Mouse (Mus musculus) CD4-positive naive resting alpha-beta T cell, adult 57 days (primary cell): Measurements from ENCODE around the gene Taar1. TPM values are rescaled to one million over a fixed set of nuclear protein-coding genes. Genes with fewer than 3 reads are reported as not detected.

Experiments
- total RNA-seq: library from RNA; stranded (reverse); gene quantifications from one replicate; pipeline ENCODE4 v1.2.4, GENCODE M21; 2023

Gene Taar1
- not detected for total RNA-seq

GRCm38 (mm10) chr10:23920056-23920455 lies at the start of gene Taar1:
Gene Taar1, plus strand, starts transcription at chr10:23920356.

GRCm38 (mm10) chr10:23894601-23895349 lies 25.4 kb upstream of the Taar1 start, which contains the start of gene Vnn1:
Gene Vnn1, plus strand, starts transcription at chr10:23894688.

GRCm38 (mm10) chr10:23938312-23938711 lies 18.2 kb downstream of the Taar1 start, which contains the start of gene Taar2:
Gene Taar2, plus strand, starts transcription at chr10:23938572.

GRCm38 (mm10) chr10:23949508-23950005 lies 29.4 kb downstream of the Taar1 start, which contains the start of gene Taar3:
Gene Taar3, plus strand, starts transcription at chr10:23949558.

GRCm38 (mm10) chr10:23960444-23960915 lies 40.3 kb downstream of the Taar1 start, which contains the start of gene Taar4:
Gene Taar4, plus strand, starts transcription at chr10:23960494.

GRCm38 (mm10) chr10:23970656-23971165 lies 50.6 kb downstream of the Taar1 start, which contains the start of gene Taar5:
Gene Taar5, plus strand, starts transcription at chr10:23970706.

Other genes starting within 250 kb of the Taar1 start
- 889 TPM for gene Rps12, start 133.1 kb upstream of the Taar1 start, total RNA-seq
- gene Slc18b1, start 123.4 kb upstream of the Taar1 start, total RNA-seq = not detected
- 0.53 TPM for gene Vnn3, start 68.9 kb upstream of the Taar1 start, total RNA-seq
- gene Vnn1, start 25.7 kb upstream of the Taar1 start, total RNA-seq = not detected
- not detected for gene Taar2, start 18.2 kb downstream of the Taar1 start, total RNA-seq
- gene Taar3, start 29.2 kb downstream of the Taar1 start, total RNA-seq = not detected
- not detected for gene Taar4, start 40.1 kb downstream of the Taar1 start, total RNA-seq
- gene Taar5, start 50.4 kb downstream of the Taar1 start, total RNA-seq = not detected
- not detected for gene Taar6, start 65.3 kb downstream of the Taar1 start, total RNA-seq
- gene Taar7a, start 73.1 kb downstream of the Taar1 start, total RNA-seq = not detected
- not detected for gene Taar7b, start 79.6 kb downstream of the Taar1 start, total RNA-seq
- gene Taar7d, start 106.9 kb downstream of the Taar1 start, total RNA-seq = not detected
- gene Taar7e, start 117.3 kb downstream of the Taar1 start, total RNA-seq = not detected
- gene Taar7f, start 129.2 kb downstream of the Taar1 start, total RNA-seq = not detected
- gene Taar8a, start 156.1 kb downstream of the Taar1 start, total RNA-seq = not detected
- not detected for gene Taar8b, start 171.9 kb downstream of the Taar1 start, total RNA-seq
- not detected for gene Taar8c, start 181.6 kb downstream of the Taar1 start, total RNA-seq
- gene Taar9, start 189.2 kb downstream of the Taar1 start, total RNA-seq = not detected
- gene Stx7, start 228.9 kb downstream of the Taar1 start, total RNA-seq = 30.6 TPM